Mouse (Mus musculus) gastrocnemius, adult 18-20 months (tissue): ENCODE results near the gene Cenpm. TPM values are rescaled to one million over a fixed set of nuclear protein-coding genes. Genes with fewer than 3 reads are reported as not detected.

ENCODE experiments used
- DNase-seq: peaks from one replicate; pipeline ENCODE4 v3.0.0; 2021; ENCODE audit warnings: low spot score
- total RNA-seq, 2 experiments: library from RNA; stranded (reverse); gene quantifications; 2 replicates each; pipeline ENCODE4 v1.2.3; 2021

The Cenpm gene
- total RNA-seq, 2 experiments from 2014 or later: not detected

DNA sequence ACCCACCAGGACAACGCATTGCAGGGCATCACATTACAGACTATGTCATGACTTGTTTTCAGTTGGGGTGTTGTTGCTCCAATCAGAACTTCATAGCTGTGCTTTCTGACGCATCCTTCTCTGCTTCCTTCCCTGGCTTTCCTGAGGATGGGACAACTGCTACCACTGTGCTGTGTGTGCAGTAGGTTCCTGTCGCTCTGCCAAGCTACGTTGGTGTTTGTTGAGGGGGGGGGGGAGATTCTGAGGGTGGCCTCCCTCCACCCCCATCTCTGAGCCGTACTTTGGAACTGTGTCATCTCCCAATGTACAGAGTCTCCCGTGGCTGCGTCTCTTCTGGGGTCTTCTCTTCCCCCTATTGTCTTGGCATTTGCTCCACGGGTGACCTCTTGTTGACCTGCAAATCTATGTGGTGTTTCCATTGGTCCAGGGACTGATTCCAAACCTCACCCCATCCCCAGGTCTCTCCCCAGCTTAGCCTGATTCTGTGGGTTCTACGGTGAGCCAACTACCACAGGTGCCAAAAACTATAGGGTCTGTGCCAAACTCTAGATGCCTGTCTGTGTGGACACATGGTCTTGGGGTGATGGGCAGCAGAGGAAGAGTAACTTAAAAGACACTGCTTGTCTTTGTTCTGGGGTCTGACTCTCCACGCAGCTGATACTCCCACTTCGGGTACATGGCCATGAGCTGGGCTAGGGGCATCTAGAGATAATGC lies 29.1 kb downstream of the Cenpm start:
- no peak for DNase-seq

DNA sequence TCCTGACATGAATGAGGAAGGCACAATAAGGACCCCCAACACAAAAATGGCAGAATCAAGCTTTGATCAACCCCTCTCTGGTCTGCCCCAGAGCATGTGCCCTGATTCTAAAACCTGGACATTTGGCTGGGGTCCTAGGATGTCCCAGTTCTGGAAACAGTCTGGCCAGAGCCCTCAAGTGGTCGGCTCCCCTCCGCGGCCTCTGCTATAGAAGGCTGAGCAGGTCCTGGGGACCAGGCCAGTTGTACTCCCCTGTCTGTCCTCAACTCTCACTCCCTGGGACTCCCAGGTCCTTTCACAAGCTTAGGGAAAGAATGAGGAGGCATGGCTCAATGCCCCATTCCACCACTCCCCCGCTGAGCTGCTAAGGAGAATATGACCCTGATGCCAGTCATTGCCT lies 31.3 kb downstream of the Cenpm start:
- no peak for DNase-seq

DNA sequence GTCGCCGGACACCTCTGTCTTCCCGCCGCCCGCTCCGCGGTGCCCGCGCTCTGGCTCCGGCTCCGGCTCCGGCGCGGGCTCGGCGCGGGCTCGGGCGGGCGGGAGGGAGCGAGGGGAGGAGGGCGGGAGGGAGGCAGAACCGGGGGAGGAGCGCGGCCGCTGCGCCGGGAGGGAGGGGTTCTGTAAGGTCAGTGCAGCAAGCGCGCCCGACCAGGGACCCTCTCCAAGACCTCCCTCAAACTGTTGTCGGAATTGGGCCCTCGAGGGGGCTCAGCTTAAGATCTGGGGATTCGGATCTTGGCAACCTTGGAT lies 31.8 kb downstream of the Cenpm start, which contains the start of gene Shisa8:
Gene Shisa8 (minus strand): TSS at position 64 of the 312 bp plus-strand sequence.
- no peak for DNase-seq

DNA sequence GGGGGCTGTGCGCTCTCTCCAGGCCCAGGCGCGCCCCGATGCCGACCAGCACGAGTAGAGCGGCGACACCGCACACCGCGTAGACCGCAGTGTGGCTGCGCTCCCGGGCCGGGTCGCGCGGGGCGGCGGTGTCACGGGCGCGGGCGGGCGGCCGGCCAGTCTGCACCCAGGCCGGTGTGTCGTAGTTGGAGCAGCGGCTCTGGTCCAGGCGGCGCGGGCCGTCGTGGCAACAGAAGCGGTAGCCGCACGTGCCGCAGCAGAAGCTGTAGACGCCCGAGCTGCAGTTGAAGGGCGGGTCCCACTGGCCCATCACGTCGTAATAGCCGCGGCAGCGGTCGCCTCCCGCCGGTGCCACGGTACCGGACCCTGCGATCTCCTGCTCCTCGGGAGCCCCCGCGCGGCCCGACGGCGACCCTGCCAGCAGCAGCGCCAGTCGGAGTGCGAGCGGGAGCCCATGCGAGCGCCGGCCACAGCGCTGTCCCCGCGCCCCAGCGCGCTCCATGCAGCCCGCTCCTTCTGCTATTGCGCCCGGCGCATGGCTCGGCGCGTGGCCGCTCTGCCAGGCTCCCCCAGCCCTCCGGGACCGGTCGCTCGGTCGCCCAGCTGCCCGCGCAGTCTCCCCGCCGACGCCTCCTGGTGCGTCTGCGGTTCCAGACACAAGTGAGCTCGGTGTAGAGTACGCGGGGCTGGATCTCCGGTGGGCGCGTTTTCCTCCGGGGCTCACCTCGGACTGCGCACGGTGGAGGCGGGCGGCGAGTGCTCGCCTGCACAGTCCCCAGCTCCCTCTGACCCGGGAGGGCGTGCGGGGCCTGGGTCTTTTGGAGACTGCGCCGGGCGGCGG lies 32.4 kb downstream of the Cenpm start:
- no peak for DNase-seq

DNA sequence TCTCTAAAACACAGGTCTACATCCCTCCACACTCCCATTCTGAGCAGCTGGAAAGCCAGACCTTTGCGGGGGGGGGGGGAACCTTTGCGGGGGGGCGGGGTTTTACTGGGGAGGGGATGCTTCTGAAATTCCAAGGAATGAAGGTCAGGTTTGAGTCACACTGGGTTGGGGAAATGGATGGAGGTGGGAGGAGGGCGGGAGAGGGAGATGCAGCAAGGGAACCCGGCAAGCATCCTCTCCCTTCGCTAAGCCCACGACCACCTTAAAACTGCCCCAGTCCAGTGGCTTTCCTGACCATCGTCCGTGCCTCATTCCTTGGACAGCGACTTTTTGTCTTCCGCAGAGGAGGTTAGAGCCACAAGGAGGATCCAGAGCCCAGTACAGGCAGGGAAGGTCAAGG lies 33.3 kb downstream of the Cenpm start:
- DNase-seq: no peak

DNA sequence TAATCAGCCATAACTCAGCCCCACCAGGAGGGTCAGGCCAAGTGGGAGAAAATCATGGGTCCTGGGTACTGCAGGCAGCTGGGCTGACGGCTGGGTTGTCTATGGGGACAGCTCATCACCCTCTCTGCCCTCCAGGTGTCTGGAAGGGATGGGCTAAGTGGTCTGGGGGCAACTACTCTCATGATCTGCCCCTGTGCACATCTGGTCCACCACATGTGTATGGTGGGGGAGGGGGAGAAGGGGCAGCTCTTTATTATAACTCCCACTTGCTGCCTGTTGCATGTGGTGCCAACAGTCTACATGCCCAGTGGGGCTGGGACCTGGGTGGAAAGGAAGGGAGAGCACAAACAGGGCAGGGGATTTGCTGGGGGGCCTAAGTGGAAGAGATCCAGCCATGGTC lies 33.7 kb downstream of the Cenpm start:
- DNase-seq: no peak

DNA sequence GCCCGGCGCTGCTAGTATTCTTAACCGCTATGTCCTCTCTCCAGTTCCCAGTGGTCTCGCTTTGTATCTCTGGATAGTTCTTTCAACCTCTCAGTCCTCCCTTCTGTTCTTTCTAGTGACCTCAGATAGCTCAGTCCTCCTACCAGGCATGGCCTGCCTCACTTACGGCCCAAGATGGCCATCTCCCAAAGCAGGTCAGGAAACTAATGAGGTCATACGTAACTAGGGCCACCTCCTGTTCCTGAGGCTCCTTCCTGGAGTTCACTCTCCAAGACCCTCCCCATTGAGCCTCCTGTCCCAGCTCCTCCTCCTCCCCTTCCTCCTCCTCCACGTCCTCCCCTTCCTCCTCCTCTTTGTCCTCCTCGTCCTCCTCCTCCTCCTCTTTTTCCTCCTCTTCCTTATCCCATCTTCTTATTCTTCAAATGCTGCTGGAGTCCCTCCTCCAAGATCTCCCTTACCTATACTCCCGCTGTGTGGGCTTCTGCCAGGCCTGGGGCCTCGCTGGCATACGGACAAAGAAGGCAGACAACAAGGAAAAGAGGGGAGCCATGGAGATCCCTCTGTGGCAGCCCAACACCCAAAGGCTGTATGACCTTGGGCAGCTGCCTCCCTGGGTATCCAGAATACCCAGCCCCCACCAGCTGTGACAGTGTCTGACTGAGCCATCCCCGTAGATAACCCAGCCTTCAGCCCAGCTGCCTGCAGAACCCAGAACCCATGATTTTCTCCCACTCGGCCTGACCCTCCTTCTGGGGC lies 35.1 kb downstream of the Cenpm start:
- no peak for DNase-seq

DNA sequence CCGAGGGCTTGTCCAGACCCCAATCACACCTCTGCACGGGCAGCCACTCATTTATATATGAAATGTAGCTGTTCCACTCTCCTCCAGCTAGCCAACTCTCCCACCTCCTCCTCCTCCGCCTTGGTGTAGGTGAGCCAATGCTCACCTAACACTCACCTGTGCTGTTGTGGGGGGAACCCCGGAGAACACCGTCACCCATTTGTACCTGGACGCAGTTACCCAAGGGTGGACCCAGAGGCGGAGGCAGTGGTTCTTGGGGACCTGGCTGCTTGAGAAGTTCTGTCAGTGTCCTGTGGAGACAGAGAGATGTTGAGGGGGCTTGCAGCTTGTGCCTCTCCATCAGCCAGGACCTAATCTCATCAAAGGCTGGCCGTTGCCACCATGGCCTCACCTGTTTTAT lies 36.2 kb downstream of the Cenpm start:
- no peak for DNase-seq

DNA sequence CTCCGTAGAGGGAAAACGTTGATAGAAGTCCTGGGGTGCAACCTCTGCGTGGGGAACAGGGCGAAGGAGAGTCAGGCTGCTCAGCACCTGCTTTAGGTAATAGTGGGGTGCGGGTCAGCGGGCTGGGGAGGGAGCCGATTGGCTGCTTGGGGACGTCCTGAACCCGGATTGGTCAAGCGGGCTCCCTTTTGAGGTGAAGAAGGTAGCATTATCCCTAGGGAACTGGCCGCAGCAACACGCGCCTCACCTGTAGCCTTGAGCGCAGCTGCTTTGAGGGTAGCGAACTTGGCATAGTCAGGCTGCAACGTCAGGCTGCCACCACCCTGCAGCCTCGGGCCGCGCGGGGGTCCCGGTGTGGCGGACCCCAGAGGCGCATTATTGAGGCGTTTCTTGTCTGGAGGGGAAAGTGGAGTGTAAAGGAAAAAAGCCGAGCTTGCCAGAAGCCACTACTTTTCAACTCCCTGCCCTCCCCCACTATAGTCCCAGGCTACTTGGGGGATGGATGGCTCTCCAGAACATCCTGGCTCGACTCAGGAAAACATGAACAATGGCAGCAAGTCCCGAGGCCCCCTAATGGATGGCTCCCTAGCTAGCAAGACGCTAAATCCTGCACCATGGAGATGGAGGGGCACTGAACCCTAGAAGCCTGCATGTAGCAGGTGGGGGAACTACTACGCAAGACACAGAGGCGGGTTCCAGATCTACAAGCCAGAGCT lies 36.9 kb downstream of the Cenpm start:
- no peak for DNase-seq

DNA sequence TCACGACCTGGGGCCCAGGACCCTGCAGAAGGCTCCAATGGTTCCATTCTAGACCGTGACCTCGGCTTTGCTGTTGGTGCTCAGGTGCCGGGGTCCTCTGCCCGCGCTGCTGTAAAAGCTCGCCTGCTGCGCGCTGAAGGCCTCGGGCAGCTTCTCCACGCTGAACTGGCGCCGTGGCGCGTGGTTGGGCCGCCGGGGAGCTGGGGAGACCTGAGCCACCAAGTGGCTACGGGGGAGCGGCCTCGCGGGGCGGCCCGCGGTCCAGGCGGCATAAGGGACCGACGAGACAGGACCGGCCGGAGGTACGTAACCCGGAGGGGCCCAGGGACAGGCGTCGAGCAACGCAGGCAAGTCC lies 37.5 kb downstream of the Cenpm start:
- no peak for DNase-seq

DNA sequence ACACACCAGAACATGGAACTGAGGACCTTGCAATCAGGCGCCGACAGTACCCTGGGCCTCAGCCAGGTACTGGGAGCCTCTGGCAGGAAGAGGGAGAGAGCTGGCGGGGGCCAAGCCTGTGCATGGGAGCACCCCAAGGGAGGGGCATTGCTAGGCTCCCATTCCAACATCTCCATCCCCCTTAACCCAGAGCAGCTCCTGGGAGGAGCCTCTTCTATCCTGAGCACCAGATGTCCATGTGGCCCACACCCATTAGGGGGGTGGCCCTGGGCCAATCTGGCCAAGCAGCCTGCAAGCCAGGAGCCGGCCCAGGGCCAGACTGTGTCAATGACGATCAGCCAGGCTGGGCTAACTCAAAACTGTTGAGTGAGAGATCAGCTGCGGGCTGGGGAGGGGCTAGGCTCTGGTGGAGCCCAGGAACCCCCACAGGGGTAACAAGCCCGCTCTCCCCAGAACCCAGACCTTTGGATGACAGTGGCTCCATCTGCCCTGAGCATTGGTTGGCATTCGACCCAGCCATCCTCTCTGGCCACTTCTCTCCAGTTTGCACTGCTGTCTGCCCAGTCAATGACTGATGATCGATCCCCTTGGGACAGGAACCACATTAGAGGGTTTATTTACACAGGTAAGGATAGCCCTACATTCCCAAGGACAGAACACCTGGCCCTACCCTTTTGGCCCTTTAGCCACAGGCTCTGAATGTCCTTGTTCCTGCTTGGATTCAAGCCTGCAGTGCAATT lies 38.0 kb downstream of the Cenpm start:
- peak; percentile 79 for DNase-seq

DNA sequence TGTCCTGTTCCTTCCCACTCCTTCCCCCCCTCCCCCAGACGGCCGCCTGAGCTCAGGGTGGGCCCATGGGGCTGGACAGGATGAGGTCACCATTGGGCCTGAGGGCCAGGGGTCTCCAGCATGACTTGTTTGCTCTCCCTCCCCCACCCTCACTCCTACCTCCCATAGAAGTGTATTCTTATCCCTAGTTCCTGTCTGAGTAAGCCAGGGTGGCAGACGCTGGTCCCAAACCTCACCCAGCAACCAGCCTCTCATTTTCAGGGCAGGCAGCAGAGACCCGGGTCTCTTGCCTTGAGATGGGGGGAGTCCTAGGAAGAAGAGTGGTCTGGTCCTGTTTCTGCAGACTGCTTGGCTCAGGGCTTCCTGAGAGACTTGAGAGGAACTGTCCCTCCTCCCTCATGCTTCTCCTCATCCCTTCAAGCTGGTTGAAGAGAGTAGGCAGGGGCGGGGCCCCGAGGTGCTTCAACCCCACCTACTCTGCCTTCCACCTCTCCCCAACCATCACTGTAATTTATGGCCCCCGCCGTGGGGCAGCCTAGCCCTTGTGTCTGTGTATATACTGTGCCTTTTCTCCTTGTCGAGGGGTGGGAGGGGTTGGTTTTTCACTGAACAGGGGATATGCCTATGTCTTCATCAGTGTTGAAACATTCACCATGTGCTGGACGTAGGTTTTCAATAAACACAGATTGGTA lies 39.7 kb downstream of the Cenpm start:
- DNase-seq: no peak

DNA sequence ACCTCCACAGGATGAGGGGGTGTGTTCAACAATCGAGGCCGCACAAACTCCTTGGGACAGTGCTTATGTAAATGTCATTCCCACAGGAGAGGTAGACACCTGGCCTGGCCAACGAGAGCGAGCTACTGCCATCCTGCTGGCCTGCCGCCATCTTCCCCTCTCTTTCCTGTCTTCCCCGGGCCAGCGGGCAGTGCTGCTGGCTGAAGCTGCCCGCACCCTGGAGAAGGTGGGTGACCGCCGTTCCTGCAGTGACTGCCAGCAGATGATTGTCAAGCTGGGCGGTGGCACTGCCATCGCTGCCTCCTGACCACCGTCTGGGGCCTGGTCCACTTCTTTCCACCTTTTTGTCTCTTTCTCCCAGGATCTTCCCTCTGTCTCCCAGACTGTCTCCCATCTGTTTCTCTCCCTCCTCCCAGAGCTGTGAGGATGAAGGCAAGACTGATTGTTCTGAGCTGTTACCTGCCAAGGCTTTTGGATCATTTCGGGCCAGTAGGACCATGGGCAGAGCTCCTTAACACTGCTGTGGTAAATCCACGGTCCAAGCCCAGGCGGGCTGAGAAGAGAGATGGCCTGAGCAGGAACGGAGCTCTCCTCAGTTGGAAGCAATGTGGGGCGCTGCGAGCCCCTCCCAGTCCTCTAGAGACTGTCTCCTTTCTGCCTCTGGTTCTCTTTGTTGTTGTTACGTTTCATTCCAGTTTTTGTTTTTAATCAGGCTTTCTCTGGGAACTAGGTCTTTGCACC lies 40.8 kb downstream of the Cenpm start:
- DNase-seq: no peak

DNA sequence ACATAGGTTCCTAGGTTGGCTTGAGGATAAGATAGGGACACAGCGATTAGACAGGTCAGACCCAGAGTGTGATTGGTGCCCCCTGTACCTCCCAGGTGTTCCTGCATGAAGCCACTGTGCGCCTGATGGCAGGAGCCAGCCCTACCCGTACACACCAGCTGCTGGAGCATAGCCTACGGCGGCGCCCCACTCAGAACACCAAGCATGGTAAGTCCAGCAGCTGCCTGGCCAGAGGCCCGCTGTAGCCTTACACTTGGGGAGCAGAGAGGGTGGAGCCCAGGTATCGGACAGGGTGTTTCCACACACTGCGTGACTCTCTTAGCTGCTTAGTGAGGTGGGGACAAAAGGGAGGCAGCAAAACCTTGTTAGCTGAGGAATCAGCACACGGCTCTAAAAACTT lies 41.5 kb downstream of the Cenpm start:
- no peak for DNase-seq

DNA sequence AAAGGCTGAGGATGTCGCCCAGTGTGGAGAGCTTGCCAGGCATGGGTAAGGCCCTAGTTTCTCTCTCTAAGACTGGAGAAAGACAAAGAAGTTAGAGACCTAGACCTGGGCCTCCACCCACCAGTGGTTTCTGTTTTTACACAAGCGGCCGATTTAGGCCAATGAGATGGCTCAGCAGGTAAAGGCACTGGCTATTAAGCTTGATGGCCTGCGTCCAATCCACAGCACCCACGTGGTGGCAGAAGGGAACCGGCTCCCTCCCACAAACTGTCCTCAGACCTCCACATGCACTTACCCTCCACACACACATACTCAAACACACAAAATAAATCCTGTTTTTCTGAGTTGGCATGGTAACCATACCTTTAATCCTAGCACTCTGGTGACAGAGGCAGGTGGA lies 42.5 kb downstream of the Cenpm start:
- DNase-seq: no peak

DNA sequence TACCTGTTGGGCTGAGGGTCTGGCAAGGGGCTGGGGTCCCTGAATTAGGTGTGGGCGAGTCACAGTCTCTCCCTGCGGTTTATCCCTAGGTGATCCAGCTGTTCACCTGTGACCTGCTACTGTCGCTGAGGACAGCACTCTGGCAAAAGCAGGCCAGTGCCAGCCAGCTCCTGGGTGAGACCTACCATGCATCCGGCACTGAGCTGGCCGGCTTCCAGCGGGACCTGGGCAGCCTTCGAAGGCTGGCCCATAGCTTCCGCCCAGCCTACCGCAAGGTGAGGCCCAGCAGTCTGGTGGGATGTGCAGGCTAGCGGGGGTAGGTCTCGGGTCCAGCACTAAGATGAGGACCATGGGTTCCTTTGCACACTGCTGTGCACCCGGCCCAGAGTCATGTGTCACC lies 45.0 kb downstream of the Cenpm start:
- no peak for DNase-seq

DNA sequence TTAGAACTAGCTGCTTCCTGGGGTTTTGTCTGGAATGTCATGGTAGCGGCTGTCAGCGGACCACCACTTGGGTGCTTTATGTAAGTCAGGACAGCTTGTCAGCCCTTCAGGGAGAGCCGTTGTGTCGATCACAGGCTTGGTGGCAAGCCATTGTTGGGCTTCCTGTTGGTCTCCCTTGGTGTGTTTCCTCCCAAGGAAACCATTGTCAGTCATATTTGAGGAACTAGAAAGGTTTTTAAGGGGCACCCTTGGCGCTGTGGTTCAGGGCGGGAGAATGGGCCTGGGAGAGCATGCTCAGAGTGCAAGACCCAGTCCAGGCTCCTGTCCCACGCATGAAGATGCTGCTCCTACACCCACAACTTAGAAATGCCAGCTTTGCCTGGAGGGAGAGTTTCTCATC lies 46.2 kb downstream of the Cenpm start:
- no peak for DNase-seq

DNA sequence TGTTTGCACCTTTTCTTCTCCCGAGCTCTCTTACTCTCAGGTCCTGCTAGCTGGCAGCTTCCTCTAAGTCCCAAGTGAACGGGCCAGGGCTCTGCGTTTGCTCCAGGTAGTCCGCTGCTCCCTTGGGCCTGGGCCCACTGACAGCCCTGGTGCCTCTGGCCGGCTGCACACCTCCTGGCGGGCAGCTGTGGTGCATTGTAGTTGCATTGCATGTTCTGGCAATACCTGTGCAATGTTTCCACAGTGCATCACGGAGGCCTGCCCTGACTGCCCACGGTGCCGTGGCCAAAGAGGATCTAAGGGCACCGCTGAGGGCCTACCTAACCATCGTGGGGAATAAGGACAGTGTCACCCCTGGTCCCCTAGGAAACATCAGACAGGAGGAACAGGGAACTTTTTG lies 46.6 kb downstream of the Cenpm start:
- no peak for DNase-seq

DNA sequence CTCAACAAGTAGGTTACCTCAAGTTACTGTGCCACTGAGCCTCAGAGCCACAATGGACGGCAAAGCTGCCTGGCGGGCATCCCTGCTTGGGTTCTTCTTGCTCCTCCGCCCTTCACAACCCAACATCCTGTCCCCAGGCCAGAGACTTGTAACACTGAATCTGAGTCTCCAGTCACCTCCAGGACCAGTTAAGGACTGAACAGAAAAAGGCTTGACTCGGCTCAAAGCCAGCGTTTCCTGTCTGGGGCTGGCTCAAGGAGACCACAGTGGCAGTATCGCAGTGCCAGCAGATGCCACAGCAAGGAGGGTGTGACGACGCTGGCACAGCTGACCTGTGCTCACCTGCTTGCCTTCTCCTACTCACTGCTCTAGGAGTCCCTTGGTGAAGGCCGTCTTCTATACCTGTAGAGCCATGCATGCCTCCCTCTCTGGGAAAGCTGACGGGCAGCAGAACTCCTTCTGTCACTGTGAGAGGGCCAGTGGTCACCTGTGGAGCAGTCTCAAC lies 47.2 kb downstream of the Cenpm start:
- no peak for DNase-seq

DNA sequence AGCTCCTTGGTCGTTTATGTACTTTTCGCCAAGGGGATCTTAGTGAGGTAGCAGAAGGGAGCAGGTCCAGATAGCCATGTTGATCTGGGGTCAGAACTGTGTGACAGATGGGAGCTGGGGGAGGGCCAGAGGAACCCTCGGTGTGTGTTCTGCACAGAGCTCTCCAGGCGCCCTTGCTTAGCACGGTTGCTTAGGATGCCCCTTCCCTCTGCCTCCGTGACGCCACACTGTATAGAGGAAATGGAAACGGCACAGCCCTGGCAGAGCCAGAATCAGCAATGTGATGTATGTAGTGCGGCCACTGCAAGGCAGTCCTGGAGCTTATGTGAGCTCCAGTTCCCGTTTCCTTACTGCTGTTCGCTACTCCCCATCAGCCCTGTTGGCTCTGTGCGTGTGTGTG lies 48.2 kb downstream of the Cenpm start:
- no peak for DNase-seq
